Mouse (Mus musculus) cerebellum, postnatal 14 days (tissue): ENCODE results near the gene BC034090.
A peak's percentile ranks its signal among the peaks of the same experiment; 100 is the strongest.
"Not testable (repeated sequence)": the region's sequence is repeated elsewhere in the genome, so short reads cannot be mapped to it uniquely, and the experiment has no call there.

ENCODE experiments used
- DNase-seq, 2 experiments: peaks; one replicate each; pipeline ENCODE4 v3.0.0; 2021; ENCODE audit warnings: mixed read lengths in 2 of 2

The BC034090 gene

DNA sequence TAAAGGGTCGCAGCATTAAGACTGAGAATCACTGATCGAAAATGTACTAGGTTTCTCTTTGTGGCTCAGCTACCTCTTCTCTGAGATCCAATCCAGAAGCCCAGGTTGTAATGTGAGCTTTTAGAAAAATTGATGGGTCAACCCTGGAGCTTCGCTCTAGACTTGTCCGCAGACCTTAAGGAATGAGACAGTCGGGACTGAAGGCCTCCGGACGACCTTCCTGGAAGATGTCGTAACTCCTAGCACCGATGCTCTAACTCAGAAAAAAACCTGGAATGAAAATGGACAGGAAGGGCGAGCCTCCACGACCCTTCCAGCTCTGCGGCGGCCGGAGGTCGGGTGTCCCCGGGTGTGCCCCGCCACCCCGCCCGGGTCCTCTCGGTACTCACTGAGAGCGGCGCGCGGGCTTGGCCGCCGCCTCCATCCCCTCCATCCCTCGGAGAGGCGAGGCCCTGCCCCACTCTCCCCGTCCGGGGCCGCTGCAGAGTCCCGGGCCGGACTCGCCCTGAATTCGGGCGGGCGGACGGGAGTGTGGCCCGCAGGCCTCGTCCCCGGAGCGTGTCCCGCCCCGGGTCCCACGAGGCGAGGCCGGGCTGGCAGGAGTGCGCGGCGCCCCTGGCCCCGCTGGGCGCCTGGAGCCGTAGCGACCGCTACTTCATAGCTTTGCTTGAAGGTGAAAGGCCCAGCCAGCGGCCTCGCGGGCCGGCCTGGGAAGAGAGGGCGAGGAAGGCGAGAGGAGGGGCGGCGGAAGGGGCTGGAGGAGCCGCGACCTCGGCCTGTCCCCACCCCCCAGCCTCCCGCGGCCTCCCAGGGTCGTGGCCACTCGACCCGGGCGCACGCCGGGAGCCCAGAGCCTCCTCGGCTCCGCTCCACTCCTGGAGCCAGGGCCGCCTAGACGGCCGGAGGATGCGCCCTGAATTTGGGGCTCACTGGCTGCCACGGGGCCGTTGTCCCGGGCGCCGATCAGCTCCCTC is at the start of gene BC034090:
TSS of gene BC034090 (minus strand) at position 648 of the 974 bp plus-strand sequence.
- DNase-seq, result peak in 1 of 2 experiments; percentile 51

DNA sequence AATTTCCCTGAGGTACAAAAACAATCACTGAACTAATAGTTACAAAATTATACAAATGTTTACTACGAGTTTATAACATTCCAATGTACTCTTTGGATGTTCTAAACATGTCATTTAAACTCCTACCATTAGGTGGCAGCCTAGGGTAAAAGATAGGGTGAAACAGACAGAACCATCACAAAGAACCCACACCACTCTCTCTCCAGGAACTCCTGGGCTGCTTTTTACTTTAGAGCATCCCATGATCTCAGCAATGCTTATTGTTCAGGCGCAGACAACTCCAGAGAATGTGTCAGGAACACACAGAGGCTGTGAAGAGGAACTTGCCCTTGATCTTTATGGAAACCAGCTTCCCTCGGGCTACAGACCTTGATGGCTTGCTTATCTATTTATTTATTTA is 49.2 kb upstream of the BC034090 start:
- DNase-seq, result peak; percentile 66 to 83

DNA sequence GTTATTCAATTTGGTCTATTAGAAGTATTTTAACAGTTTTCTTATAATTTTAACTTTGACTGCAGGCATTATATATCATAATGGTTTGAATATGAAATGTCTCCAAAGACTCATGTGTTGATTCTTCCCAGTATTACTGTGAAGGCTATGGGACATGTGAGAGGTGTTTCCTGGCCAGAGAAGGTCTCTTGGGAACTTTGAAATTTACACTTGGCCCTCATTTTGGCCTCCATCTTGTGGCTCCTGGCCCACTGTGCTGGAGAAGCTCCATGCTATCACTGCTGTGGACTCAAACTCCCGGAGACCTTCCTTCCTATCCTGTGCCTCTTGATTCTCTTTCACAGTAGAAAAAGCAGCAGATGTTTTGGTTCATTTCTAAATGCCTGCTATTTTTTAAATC is 45.2 kb upstream of the BC034090 start:
- DNase-seq, result peak in 1 of 2 experiments; percentile 26

DNA sequence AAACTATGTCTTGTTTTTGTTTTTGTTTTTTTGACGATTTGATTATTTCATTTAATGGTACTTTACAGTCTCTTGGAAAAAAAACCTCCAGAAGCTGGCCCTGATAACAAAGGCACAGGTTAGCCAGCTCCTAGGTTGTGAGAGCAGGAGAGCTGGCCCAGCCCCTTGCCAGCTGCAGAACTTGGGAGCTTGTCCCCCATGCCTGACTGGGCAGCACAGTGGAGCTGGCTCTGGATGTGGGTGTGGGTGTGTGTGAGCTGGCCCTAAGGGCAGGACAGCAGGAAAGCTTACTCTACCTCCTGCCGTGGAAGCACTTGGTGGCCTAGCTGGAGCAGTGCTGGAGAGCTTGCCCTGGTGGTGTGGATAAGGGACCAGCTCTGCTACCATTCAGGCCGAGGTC is 43.8 kb upstream of the BC034090 start:
- DNase-seq, result no peak

DNA sequence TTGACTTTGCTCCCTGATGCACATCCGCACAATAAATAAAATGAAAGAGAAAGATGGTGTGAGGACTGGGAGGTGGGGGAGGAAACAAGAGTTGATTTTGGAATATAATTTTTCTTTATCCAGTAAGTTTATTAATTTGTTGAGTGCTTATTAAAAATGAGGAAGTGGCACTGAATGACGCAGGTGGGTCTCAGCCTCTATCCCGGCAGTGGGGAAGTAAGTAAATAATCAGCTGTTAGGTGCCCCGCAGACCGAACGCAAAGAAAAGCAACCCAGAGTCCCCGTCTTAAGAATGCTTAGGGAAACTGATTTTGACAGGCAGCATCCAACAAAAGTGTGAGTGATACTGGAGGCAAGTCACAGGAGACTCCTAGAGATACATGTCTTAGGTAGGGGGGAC is 39.6 kb upstream of the BC034090 start:
- DNase-seq, result no peak

DNA sequence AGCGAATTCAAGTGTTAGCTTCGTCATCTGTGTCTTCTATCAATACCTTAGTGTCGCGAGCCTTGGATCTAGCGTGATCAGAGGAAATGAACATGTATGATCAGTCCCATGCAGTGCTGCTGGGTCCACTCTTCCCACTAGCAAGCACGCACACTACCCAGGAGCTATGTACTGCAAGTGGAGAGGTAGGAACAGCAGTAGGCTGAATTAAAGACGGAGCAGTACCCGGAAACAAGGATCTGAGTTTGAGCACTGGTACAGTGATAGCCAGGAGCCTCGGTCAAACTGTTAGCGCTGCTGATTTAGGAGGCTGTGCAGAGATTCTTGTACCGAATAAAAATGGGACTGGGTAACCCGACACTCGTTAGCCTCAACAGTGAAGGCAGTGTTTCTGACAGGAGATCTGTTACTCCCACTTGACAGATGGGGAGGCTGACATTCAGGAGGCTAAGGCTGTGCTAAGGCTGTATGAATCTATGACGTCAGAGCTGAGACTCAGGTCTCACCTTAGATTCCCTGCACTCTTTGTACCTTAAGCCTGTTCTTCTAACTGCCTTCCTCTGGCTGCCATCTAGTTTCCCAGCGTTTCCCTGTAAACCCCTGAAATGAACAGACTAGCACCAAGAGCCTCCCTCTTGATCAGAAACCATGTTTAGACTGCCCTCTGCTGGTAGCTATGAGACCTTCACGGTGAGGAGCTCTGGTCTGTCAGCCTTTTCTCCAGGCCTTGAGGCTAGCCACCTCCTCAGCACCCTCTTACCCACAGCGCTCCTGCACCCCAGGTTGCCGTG is 37.0 kb upstream of the BC034090 start:
- DNase-seq, result peak; percentile 84 to 85

DNA sequence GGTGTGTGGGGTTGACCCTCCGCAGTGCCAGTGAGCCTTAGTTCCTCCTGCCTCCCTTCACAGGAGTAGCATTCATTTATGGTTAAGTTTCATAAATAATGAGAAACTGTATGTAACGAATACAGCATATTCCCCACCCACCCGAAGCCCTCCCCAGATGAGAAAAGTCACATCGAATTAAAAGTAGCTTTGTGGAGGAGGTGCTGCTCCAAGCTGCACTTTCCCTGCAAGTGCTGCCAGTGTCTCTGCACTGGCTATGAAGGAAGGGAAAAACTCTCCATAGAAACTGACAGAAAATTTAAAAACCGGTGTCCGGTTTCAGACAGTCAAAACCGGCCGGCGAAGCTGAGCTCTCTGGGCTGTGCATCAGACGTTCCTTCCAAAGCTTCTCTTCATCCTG is 36.1 kb upstream of the BC034090 start:
- DNase-seq, result no peak

DNA sequence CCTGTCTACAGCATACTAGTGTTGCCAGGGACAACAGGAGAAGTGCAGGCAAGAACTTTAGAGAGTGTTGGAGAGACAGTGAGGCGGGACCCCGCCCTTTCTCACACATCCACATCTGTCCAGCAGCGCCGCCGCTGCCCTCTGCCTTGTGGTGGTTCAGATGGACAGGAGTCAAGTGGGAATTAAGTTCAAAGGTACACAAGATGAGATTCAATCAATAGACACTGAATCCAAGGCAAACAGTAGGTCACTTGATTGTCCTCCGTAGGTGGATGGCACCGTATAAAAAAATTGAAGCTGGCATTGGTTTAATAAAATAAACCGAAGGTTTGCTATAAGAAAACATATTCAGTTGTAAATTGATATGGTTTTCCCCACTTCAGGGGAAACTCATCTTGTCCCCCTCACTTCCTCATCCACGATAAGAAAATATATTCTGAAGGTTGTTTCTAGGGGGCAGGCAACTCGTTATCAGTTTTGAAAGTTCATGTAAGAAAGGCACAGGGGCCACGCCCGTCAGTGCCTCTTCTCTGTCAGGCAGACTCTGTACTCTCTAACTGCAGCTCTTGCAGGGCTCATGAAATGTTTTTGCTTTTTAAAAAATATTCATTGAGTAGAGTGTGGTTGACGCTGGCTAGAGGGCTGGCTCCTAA is 32.3 kb upstream of the BC034090 start:
- DNase-seq, result no peak

DNA sequence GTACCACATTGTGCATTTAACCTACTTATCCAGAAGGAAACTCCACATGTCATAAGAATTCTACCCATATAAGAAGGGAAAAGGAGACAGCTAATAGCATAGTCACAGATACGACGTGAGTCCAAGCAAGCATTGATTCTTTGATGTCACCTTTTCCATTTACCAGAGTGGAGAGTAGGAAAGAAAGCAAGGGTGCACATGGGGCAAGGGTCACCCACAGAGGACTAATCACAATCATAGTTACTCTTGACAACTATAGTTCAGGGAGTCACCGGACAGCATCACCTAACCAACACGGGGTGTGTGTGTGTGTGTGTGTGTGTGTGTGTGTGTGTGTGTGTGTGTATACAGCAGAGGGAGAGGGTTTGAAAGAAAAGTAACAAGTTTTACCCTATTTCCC is 31.5 kb upstream of the BC034090 start:
- DNase-seq, result no peak

DNA sequence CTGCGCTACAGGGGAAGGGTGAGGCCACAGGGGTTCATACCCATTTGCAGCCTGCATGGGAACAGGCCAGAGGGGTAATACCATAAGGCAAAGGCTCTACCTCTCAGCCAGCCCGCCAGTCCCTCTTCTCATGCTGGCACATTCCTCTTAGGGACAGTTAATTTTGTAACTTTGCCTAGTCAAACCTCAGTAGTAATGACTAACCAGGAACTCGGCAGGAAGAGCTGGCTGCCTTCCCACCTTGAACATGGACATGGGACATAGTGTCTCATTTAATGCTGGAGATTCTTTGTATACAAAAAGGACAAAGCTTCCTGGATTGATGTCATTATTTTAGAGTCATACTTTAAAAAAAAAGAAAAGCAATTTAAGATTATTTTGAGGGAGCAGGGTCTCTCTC is 30.7 kb upstream of the BC034090 start:
- DNase-seq, result peak; percentile 43 to 56

DNA sequence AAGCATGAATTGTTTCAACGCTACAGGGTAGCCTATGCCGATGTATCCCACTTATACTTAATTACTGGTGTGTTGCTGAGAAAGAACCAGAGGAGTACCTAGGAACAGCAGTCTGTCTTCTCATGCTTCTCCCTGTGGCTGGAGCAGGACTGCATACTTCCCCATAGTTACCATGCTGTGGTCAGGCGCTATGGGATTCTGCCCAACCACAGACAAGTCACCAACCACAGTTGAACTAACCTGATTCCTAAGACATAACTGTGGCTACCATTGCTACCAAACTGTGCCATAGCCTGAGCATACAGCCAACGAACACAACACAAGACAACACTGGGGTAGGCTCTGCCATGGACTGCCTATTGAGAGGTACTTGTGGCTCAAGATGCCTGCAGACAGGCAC is 28.7 kb upstream of the BC034090 start:
- DNase-seq, result no peak

DNA sequence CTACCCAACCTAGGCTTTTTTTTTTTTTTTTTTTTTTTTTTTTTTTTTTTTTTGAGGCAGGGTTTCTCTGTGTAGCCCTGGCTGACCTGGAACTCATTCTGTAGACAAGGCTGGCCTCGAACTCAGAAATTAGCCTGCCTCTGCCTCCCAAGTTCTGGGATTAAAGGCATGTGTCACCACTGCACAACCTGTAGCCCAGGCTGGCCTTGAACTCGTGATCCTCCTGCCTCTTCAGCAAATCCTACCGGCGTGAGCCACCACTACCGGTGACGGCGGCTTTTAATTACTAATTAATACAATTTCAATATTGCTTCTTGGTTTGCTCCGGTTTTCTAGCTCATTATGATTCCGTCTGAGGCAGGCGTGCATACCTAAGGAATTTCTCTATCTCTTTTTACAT is 18.3 kb upstream of the BC034090 start:
- not testable (repeated sequence) for DNase-seq

DNA sequence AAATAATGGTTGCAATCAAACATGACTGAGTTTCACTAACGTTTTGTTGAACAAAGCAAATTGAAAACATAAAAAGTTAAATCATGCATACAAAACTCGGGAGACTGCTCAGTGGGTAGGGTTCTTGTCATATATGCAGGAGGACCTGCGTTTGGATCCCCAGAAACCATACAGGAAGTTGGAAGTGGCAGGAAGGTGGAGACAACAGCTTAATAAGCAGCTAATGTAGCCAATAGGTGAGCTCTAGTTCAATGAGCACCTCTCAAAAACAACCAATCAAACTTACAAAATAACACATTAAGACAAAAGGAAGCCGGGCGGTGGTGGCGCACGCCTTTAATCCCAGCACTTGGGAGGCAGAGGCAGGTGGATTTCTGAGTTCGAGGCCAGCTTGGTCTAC is 10.1 kb upstream of the BC034090 start:
- no peak for DNase-seq

DNA sequence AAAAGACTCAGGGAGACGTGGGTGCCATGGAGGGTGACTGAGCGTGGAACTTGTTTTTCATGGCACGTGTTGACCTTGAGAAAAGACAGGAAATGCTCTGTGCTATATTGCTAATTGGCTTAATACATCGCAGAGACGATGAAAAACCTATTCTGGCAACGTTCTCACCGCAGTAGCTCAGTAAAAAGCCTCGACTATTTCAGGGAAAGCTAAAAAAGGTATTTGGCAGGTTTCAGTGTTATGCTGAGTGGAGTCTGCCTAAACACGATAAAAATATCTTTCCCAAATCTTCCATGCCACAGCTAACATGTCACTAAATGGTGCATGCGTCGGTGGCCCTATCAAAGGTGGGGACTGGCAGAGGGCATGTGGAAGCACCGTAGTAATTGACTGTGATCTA is 8.9 kb upstream of the BC034090 start:
- no peak for DNase-seq

DNA sequence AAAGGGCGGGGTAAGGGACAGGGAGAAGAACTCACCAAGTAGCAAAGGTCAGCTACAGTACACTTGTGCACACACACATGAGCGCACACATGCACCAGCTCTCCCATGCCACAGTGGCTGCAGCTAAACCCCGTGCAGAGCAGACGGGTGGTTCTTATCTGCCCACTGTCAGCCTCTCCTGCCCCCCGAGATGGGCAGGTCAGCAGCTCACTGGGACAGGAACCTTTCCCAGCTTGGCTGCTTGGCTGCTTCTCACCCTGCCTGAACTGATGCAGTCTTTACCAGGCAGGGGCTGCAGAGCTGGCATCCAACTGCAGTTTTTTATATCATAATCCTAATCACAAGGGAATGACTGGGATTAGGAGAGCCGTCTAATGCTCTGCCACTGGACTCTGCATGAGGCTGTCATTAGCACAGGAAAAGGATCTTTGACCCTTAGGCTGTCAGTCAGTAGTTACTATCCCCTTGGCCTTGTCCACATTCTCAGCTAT is 8.4 kb upstream of the BC034090 start:
- DNase-seq, result no peak

DNA sequence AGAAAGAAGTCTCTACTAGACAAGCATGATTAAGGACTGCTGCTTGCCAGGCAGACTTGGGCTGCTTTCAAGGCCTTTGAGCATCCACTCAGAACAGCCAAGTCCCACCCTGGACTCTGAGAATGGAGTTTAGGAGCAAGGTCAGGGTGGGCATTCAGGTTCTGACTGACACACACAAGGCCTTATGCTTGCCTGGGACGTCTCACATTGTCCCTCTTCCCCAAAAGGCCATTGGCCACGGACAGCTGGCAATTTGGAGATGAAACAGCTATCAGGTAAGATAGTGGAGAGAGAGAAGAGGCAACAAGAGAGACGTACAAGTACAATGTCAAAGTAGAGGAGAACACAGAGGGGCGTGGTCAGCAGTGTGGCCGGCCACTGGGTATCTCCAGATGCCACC is 7.4 kb upstream of the BC034090 start:
- DNase-seq, result no peak

DNA sequence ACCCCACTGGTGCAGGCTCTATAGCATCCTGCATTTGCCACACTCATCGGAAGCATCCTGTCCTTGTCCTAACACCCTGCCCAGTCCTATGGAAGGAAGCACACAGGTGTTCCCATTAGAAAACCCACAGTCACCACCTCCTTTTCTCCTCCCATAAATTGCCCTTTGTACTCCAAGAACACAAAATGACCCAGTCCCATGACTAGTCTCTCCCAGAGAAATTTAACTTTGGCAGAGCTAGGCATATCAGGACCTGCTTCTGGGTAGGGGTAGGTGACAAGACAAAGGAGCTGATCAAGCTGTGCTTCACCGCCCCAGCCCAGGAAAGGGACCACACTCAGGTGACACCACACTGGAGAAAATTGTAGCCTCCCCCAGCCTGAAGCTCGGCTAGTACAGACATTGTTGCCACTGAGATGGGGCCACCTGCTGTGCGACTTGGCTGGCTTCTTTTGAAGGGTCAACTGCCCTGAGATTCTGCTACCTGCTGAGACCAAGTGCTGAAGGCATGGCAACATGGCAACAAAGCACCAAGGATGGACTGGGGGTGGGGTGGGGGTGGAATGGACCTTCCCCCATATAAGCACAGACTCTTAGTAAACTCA is 6.4 kb upstream of the BC034090 start:
- no peak for DNase-seq

DNA sequence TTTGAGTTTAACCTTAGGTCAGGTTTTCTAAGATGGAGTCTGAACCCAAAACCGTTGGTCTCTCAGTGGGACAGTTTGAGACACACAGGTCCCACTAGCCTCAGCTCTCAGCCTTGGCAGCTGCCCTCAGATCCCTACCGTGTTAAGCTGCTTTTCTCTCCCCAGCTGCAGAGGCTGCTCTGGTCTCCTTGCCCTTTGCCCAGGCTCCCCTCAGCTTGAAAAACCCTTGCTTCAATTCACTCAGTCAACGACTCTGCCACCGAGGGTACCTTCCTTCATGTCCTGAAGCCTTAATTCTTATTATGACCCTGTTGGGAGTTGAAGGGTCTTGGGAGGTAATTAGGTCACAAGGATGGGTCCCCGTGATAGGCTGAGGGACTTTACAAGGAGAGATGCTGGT is 5.7 kb upstream of the BC034090 start:
- no peak for DNase-seq

DNA sequence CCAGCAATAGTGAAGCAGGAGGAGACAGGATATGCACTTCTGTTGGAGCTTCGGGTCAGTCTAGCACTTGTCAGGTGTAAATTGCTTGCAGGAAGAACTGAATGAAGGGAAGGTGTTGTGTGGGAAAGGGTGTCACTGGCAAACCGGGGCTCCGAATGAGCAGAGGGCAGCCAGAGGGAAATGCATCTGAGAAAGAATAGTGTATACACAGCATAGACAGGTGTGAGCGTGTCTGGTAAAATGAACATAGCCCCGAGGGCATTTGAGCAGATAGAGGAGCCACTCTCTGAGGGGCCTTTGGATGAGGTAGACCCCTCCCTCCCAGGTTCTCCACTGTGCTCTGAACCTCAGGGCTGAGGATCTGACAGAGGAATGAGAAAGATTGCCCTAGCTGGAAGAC is 3.8 kb upstream of the BC034090 start:
- no peak for DNase-seq

DNA sequence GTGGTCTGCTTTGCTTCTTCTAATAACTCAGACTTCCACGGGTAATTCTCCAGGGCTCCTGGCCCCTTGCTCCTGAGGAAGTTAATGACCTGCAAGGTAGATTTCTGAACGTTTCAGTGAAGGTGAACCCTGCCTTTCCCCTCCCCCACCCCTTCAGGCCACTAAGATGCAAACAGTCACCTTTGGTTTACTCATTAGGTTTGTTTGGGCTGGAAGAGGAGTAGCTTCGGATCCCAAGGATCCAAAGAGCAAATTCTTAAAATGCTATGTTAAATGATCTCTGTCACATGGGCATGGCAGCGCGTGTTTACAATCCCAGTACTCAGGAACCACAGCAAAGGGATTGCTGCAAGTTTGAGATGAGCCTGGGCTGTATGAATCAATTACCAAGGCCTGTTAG is 3.2 kb upstream of the BC034090 start:
- no peak for DNase-seq

DNA sequence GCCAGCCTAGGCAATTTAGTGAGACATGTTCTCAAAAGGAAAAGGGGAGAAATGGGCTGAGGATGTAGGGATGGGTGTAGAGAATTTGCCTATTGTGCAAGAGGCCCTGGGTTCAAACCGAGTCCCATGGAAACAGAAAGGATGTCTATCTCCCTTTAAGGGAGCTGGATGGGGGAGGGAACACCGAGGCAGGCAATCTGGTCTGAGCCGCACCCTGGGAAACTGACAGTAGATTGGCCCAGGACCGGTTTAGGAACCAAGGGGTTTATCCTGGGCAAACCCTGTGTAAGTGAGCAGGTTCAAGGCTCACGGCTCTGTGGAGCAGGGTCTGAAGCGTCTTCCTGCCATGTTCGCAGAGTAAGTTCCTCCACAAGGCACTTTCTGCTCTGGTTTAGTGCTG is 1.3 kb upstream of the BC034090 start:
- DNase-seq, result no peak

DNA sequence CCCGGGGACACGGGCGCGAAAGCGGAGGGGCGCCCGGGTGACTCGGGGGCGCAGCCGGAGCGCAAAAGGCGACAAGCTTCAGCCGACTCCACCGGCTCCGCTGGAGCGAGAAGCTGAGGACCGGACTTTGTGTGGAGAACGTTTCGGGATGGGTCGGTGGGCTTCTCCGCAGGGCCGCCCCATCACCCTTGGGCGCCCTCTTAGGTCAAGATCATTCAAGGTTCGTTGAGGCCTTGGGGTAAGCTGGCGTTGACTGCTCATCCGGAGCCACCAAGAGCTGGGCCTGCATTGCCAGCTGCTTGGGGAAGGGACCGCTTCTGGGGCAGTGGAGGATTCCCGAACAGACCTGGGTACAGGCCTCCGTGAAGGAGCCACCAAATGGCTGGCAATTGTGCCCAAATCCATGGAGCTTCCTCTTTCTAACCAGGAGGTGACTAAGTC is 547 bp upstream of the BC034090 start:
- DNase-seq, result no peak

DNA sequence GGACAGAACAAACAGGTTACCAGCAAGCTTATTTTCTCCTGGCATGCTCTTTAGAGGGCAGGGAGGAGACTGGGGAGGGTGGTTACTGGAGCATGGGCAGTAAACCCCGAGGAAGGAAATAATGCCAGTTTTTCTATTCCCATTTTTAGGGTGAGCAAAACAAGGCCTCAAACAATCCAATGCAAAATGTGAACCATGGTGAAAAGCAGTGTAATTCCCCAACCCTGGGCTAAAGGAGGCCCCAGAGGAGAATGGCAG is 1.8 kb downstream of the BC034090 start:
- no peak for DNase-seq
